Mouse (Mus musculus) embryo, embryonic 11.5 days (tissue): ENCODE results near the gene Atp5g1.

Experiments used
- DNase-seq: peaks from one replicate; pipeline ENCODE4 v3.0.0-alpha.2; 2012; ENCODE audit warnings: low read depth, low spot score

Atp5g1 gene

DNA sequence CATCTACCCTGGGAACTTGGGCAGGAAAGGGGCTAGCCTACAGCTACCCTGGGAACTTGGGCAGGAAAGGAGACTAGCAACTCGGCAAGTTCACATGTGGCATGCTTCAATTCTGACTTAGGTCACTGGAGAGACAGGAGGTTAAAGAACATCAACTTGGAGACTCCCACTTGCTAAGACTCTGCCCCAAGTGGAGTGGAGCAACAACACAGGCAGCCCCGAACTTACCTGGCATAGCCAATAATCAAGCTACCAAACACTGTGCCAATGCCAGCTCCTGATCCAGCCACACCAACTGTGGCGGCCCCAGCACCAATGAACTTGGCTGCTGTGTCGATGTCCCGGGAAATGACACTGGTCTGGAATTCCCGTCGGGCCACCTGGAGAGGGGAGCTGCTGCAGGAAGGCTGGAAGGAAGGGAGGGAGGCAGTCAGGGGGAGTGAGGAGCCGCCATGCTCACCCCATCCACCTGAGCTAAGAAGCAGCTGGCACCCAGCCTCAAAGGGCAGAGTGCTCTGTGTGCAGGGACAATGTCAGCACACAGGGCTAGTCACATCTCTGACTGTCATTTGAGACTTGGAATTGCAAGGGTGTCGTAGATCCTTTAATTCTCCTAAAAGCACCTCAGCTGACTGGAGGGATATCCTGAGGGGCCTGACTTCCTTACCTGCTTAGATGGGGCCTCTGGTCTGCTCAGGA, 2.0 kb downstream of the Atp5g1 start:
- no peak for DNase-seq

DNA sequence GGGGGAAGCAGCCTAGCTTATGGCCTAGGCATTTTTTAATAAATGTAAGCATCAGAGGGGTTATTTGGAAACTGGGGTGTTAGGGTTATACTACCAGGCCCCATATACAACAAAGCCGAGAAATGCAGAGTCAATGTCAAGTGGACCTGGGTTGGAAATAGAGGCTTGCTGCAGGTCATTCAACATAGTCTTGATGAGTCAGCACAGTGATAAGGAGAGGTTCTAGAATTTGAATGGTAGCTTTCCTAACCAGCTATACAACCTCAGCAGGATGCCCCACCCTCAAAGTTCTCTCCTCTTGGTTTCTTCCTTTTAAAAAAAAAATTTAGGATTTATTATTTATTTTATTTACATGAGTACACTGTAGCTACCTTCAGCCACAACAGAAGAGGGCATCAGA, 4.5 kb downstream of the Atp5g1 start:
- no peak for DNase-seq

- no peak for DNase-seq
Observed at GRCm38 (mm10) chr11:96070353-96070752, 5.1 kb downstream of the Atp5g1 start.

DNA sequence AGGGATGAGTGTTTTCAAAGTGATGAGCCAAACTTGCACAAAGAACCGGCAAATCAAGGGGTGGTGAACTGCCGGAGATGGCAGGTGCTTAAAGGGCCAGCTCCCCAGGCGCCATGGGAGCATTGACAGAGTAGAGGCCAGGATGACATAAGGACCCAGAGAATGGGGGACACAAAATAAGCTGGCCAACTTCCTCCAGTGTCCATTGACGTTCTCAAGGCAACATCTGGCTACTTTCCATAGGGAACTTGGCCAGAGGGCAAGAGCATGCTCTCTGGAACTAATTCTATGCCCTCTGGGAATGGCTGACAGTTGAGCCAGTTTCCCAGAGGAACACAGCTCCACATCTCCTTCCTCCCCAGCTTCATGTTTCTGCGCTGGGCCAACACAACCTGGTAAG, 7.2 kb downstream of the Atp5g1 start:
- DNase-seq = no peak

- DNase-seq = peak; percentile 93
Observed at GRCm38 (mm10) chr11:96065215-96065911, 10.1 kb downstream of the Atp5g1 start, which contains the start of gene Ube2z. Gene Ube2z (minus strand): TSS chr11:96065388.

- peak; percentile 20 for DNase-seq
Observed at GRCm38 (mm10) chr11:96064521-96065214, 10.8 kb downstream of the Atp5g1 start.

DNA sequence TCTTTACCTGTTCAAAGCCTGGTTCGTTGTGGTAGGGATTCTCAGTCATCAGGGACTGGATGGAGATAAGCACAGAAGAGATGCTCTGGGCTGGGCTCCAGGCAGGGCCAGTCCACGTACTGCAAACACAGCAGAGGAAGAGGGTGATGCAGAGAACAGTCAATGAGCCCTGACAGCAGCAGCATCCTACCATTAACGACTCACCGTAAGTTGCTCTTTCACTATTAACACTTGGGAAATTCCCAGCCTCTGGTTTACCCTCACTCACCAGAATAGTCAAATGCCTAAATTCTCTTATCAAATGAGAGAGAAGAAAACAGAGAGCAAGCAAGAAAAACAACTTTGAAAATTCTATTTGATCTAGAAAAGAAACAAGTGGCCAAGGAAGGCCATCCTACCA, 17.2 kb downstream of the Atp5g1 start:
- DNase-seq = no peak

GRCm38 (mm10) chr11:96050854-96051253, 24.6 kb downstream of the Atp5g1 start:
- DNase-seq = no peak

DNA sequence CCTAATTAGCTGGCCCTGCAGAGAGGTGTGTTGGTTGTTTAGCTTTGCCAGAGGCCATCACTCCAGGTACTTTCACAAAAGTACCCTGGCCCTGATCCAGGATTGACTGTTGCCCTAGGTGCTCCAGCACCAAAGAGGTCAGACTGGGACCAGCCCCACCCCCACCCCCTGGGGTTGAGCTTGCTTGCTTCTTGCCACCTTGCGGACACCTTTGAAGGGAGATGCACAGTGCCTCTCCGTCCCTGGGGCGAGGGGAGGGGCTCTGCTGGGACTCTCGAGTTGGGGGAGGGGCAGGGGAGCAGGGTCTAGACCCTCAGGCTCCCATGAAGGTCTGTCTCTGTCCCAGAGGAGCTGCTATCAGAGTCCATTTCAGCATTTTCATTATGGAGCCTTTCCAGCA, 25.5 kb downstream of the Atp5g1 start:
- no peak for DNase-seq

DNA sequence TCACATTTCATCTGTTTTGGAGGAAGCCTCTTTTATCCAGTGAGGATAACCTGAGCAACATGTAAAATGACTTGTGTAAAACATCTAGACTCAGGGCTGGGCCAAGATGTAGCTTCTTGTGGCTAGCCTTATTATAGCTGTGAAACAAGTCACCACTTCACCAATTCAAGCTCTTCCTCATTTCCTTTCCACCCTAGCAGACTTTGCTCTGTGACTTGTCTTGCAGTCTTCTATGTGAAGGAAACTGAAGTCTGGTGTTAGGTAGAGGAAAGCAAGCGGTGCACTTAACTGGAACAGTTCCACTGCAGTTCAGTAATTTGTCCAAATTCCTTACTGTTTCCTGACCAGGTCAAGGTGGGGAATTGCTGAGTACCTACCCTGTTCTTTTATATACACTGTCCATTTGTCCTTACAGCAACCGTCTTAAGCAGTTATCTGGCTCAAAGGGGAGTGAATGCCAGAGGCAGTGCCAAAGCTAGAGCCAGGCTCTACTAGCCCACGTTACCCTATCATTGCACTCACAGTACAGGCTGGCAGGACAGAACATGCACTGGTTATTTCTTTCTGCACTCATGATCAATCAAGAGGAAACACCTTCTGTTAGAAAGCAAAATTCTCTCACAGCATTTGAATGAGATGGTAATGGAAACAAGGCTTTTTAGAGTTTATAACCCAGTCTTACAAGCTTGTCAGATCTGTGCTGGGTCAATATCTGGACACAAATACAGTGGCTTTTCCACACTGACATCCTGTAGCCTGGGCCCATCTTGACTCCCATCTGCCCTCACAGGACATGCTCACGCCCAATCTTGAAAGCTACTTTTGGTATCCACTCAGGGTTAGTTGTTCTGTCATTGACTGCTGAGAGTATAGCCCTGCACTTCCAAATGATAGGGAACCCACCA, 27.7 kb downstream of the Atp5g1 start:
- no peak for DNase-seq

DNA sequence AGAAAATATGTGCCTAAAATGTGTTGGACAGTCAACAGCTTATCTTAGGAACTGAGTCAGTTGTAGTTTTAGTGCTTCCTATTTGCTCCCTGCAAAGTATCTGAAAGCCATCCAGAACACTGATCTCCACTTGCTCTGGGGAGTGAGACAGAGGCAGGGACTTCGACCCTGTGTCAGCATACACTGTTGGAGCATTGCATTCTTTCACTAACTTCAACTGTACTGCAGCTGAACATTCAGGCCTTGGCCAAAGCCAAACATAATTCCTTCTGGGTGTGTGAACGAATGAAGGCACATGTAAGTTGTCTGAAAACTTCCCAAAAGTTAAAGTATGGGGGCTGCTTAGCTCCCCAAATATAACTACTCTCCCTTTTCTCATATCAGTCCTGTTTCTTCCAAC, 28.7 kb downstream of the Atp5g1 start:
- no peak for DNase-seq

- DNase-seq = no peak
Observed at GRCm38 (mm10) chr11:96046028-96046427, 29.4 kb downstream of the Atp5g1 start.

DNA sequence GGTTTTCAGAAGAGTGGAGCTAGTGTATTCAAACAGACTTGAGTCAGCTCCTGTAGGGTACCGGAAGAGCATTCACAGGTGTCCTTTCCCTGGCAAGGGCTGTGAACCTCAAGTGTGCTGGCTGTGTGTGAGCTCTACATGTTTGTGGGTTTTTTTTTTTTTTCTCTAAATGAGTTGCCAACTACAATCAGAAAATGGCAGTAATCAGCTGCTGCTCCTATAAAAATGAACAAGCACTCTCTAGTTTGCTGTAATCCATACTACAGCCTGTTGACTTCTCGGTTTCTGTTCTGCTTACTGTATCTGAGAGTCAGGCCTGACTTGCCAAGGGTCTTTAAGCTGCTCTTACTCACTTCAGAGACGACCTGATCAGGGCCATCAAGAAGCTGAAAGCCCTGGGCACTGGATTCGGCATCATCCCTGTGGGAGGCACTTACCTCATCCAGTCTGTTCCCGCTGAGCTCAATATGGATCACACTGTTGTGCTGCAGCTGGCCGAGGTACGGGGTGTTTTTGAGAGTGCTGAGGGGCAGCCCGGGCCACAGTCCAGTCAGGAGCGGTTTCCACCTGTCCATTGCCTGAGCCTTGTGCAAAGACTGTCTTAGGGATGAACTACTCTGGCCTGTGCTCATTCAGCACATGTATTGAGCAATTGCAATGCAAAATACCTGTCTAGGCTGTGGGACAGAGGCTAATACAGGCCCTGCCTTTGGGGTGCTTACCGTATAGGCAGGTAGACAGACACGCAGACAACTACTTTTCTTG, 30.5 kb downstream of the Atp5g1 start:
- DNase-seq = no peak

- DNase-seq = no peak
Observed at GRCm38 (mm10) chr11:96038560-96038959, 36.9 kb downstream of the Atp5g1 start.

- no peak for DNase-seq
Observed at GRCm38 (mm10) chr11:96037499-96037898, 38.0 kb downstream of the Atp5g1 start.

GRCm38 (mm10) chr11:96035133-96035532, 40.3 kb downstream of the Atp5g1 start:
- no peak for DNase-seq

DNA sequence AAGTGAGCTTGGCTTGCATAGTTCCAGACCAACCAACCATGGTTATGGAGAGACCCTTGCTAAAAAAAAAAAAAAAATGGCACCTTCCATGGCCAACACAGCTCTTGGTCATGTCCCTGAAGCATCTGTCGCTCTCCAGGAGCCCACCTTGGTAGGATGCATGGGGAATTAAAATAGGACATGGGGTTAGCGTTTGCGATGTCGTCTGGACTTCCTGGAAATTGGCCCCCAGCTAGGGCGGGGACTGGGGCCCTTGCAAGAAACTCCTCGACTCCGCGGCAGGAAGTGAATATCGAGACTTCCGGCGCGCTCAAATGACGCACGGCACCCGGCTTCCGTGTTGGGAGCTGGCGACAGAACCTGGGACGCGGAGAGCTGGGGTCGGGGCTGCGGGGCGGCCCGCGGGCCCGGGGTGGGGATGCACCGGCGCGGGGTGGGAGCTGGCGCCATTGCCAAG, 40.8 kb downstream of the Atp5g1 start, which contains the start of gene Snf8:
Gene Snf8 (plus strand): TSS at position 290 of the 457 bp plus-strand sequence.
- DNase-seq = peak; percentile 85

GRCm38 (mm10) chr11:96034116-96034515, 41.4 kb downstream of the Atp5g1 start:
- DNase-seq = no peak

- no peak for DNase-seq
Observed at GRCm38 (mm10) chr11:96033264-96033663, 42.2 kb downstream of the Atp5g1 start.

DNA sequence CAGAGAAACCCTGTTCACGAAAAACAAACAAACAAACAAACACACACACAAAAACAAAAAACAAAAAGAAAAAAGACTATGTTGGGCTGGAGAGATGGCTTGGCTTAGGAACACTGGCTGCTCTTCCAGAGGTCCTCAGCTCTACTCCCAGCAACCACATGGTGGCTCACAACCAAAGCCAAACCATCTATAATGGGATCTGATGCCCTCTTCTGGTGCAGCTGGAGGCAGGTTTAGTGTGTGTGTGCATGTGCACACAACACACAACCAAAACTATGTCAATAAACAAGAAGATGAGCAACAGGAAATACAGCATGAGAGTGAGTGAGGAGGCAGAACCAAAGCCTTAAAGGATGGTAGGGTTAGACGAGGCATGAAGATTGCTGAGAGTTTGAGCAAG, 43.8 kb downstream of the Atp5g1 start:
- DNase-seq = no peak

GRCm38 (mm10) chr11:96030571-96030970, 44.9 kb downstream of the Atp5g1 start:
- DNase-seq = no peak
